Comparison of ENCODE assay signal across 17 mouse cellular contexts in genomic region chr1:151526701-151527100, GRCm38 (mm10). TPM values are rescaled to one million over a fixed set of nuclear protein-coding genes. Genes with fewer than 3 reads are reported as not detected.
DNase-seq lines count a peak whose midpoint lies in the region; ATAC-seq lines count a peak whose summit lies in the region.
"Had no signal": no experiment of that assay in that cellular context is flagged by ENCODE, and none has a peak within 500 bp of the region (broad histone marks: within the 10 kb centered on the region; RNA-seq: fewer than 3 reads in every experiment).

No protein-coding gene starts in this region.

- peak; percentile 45; the same call in 1 of the 2 replicates for ATAC-seq in forebrain, embryonic 13.5 days
- ATAC-seq in midbrain, embryonic 11.5 days (ENCODE audit: low FRiP score), result peak; percentile 74
- no peak for ATAC-seq in embryonic facial prominence, embryonic 12.5 days (ENCODE audit: insufficient number of reproducible peaks, insufficient read depth, low FRiP score, low TSS enrichment)
- ATAC-seq: intestine, embryonic 15.5 days had no signal

- no peaks in the 10 kb centered on the region for H3K27me3 ChIP-seq in forebrain, embryonic 13.5 days
- H3K27me3 ChIP-seq in forebrain, embryonic 10.5 days (ENCODE audit: poor library complexity, severe bottlenecking), result no peaks in the 10 kb centered on the region
- H3K27me3 ChIP-seq in midbrain, embryonic 11.5 days (ENCODE audit: control insufficient read depth, insufficient read depth, low read length), result no peaks in the 10 kb centered on the region
- no peaks in the 10 kb centered on the region for H3K27me3 ChIP-seq in midbrain, embryonic 10.5 days (ENCODE audit: low read depth, poor library complexity, severe bottlenecking)
- H3K27me3 ChIP-seq in embryonic facial prominence, embryonic 12.5 days, result no peaks in the 10 kb centered on the region
- H3K27me3 ChIP-seq: hindbrain, embryonic 13.5 days; intestine, embryonic 15.5 days; kidney, embryonic 15.5 days; neural tube, embryonic 12.5 days had no signal

- no peak overlapping the region for H3K9ac ChIP-seq in forebrain, embryonic 13.5 days
- H3K9ac ChIP-seq in midbrain, embryonic 11.5 days (ENCODE audit: low read length), result no peak overlapping the region
- H3K9ac ChIP-seq in embryonic facial prominence, embryonic 12.5 days, result no peak overlapping the region
- H3K9ac ChIP-seq: hindbrain, embryonic 13.5 days; intestine, embryonic 15.5 days; kidney, embryonic 15.5 days; neural tube, embryonic 12.5 days had no signal

- no peak overlapping the region for H3K4me2 ChIP-seq in forebrain, embryonic 13.5 days
- H3K4me2 ChIP-seq in midbrain, embryonic 11.5 days, result no peak overlapping the region
- no peak overlapping the region for H3K4me2 ChIP-seq in embryonic facial prominence, embryonic 12.5 days (replicated peaks)
- H3K4me2 ChIP-seq: hindbrain, embryonic 13.5 days; intestine, embryonic 15.5 days; kidney, embryonic 15.5 days; neural tube, embryonic 12.5 days had no signal

- H3K27ac ChIP-seq in forebrain, embryonic 13.5 days, result no peak overlapping the region
- H3K27ac ChIP-seq in forebrain, embryonic 10.5 days, result no peak overlapping the region
- no peak overlapping the region for H3K27ac ChIP-seq in midbrain, embryonic 11.5 days (ENCODE audit: low read depth, low read length)
- H3K27ac ChIP-seq in midbrain, embryonic 10.5 days (replicated peaks), result no peak overlapping the region
- H3K27ac ChIP-seq in embryonic facial prominence, embryonic 12.5 days, result peak overlapping the region; percentile 50; the same call in 1 of the 2 replicates
- H3K27ac ChIP-seq: hindbrain, embryonic 13.5 days; intestine, embryonic 15.5 days; kidney, embryonic 15.5 days; neural tube, embryonic 12.5 days had no signal

- no peaks in the 10 kb centered on the region for H3K4me1 ChIP-seq in forebrain, embryonic 13.5 days
- no peaks in the 10 kb centered on the region for H3K4me1 ChIP-seq in forebrain, embryonic 10.5 days
- no peaks in the 10 kb centered on the region for H3K4me1 ChIP-seq in midbrain, embryonic 11.5 days (ENCODE audit: control insufficient read depth, insufficient read depth, low read length)
- H3K4me1 ChIP-seq in midbrain, embryonic 10.5 days, result no peaks in the 10 kb centered on the region
- no peaks in the 10 kb centered on the region for H3K4me1 ChIP-seq in embryonic facial prominence, embryonic 12.5 days
- H3K4me1 ChIP-seq: hindbrain, embryonic 13.5 days; intestine, embryonic 15.5 days; kidney, embryonic 15.5 days; neural tube, embryonic 12.5 days had no signal

- no peak overlapping the region for H3K4me3 ChIP-seq in forebrain, embryonic 13.5 days
- H3K4me3 ChIP-seq in forebrain, embryonic 10.5 days, result no peak overlapping the region
- H3K4me3 ChIP-seq in midbrain, embryonic 11.5 days (ENCODE audit: low read depth, low read length), result no peak overlapping the region
- H3K4me3 ChIP-seq in midbrain, embryonic 10.5 days, result no peak overlapping the region
- no peak overlapping the region for H3K4me3 ChIP-seq in embryonic facial prominence, embryonic 12.5 days
- H3K4me3 ChIP-seq: erythroblast, embryonic 14.5 days; hindbrain, embryonic 13.5 days; intestine, embryonic 15.5 days; kidney, embryonic 15.5 days; neural tube, embryonic 12.5 days had no signal

- 72% methylated on average over 3 of the region's 3 CpGs for WGBS in forebrain, embryonic 13.5 days
- WGBS in forebrain, embryonic 10.5 days, result 82% methylated on average over 3 of the region's 3 CpGs
- 61% methylated on average over 3 of the region's 3 CpGs for WGBS in midbrain, embryonic 11.5 days
- WGBS in midbrain, embryonic 10.5 days, result 71% methylated on average over 3 of the region's 3 CpGs
- 59% methylated on average over 3 of the region's 3 CpGs for WGBS in embryonic facial prominence, embryonic 12.5 days

- no peaks in the 10 kb centered on the region for H3K36me3 ChIP-seq in forebrain, embryonic 13.5 days (ENCODE audit: poor library complexity, severe bottlenecking)
- H3K36me3 ChIP-seq in forebrain, embryonic 10.5 days (replicated peaks), result no peaks in the 10 kb centered on the region
- H3K36me3 ChIP-seq in midbrain, embryonic 11.5 days (ENCODE audit: control insufficient read depth, insufficient read depth, low read length), result no peaks in the 10 kb centered on the region
- H3K36me3 ChIP-seq in midbrain, embryonic 10.5 days, result no peaks in the 10 kb centered on the region
- H3K36me3 ChIP-seq in embryonic facial prominence, embryonic 12.5 days, result no peaks in the 10 kb centered on the region
- H3K36me3 ChIP-seq: hindbrain, embryonic 13.5 days; intestine, embryonic 15.5 days; kidney, embryonic 15.5 days; neural tube, embryonic 12.5 days had no signal

- DNase-seq in forebrain, embryonic 10.5 days (ENCODE audit: extremely low spot score, low spot score), result no peak
- no peak for DNase-seq in midbrain, embryonic 11.5 days (ENCODE audit: low spot score, missing footprints)
- no peak for DNase-seq in midbrain, embryonic 10.5 days (ENCODE audit: low spot score)
- peak; percentile 20 for DNase-seq in layer of hippocampus, adult 9-10 months (ENCODE audit: low spot score)
- no peak for DNase-seq in adrenal gland, adult 8-10 months
- DNase-seq in urinary bladder, postnatal 14 days (ENCODE audit: low spot score), result no peak
- DNase-seq: cerebellum, adult 11-12 months; heart, adult 18-20 months; lung, postnatal 14 days; thymus, postnatal 36 days had no signal

- H3K9me3 ChIP-seq in forebrain, embryonic 13.5 days (replicated peaks), result peaks cover 4% of the 10 kb centered on the region; the same call in 1 of the 2 replicates
- H3K9me3 ChIP-seq in forebrain, embryonic 10.5 days, result 0 out of 2 replicates have a peak, but pooled peaks cover 4% of the 10 kb centered on the region
- no peaks in the 10 kb centered on the region for H3K9me3 ChIP-seq in midbrain, embryonic 11.5 days (ENCODE audit: control insufficient read depth, low read length)
- 0 out of 2 replicates have a peak, but pooled peaks cover 4% of the 10 kb centered on the region for H3K9me3 ChIP-seq in midbrain, embryonic 10.5 days (replicated peaks)
- H3K9me3 ChIP-seq in embryonic facial prominence, embryonic 12.5 days, result no peaks in the 10 kb centered on the region
- H3K9me3 ChIP-seq: hindbrain, embryonic 13.5 days; intestine, embryonic 15.5 days had no signal

RNA-seq across cellular contexts. Expression of gene Rnf2, which starts 25.9 kb away (rescaled TPM):
- 112 and 125 TPM in 2 replicates for polyA plus RNA-seq in forebrain, embryonic 13.5 days (2015; fragmentation: Nextera tagmentation; extraction: Ambion mirVana)
- polyA plus RNA-seq in forebrain, embryonic 10.5 days (2016; fragmentation: Nextera tagmentation; extraction: Ambion mirVana), result 115 and 118 TPM in 2 replicates
- polyA plus RNA-seq in midbrain, embryonic 11.5 days (2014; fragmentation: Nextera tagmentation; extraction: Ambion mirVana), result 149 and 161 TPM in 2 replicates
- 122 and 132 TPM in 2 replicates for polyA plus RNA-seq in midbrain, embryonic 10.5 days (2016; fragmentation: Nextera tagmentation; extraction: Ambion mirVana)
- 113 and 122 TPM in 2 replicates for polyA plus RNA-seq in embryonic facial prominence, embryonic 12.5 days (2016; fragmentation: Nextera tagmentation; extraction: Ambion mirVana)
- 10 to 100 TPM; 52.6 to 72.0 (median 55.3) TPM for total RNA-seq in adrenal gland, adult 8-10 months (2022)

RNA-seq across cellular contexts. Expression of gene Fam129a, which starts 44.3 kb away (rescaled TPM):
- 1.3 and 1.9 TPM in 2 replicates for polyA plus RNA-seq in forebrain, embryonic 13.5 days (2015; fragmentation: Nextera tagmentation; extraction: Ambion mirVana)
- polyA plus RNA-seq in forebrain, embryonic 10.5 days (2016; fragmentation: Nextera tagmentation; extraction: Ambion mirVana), result 0.46 and 0.59 TPM in 2 replicates
- polyA plus RNA-seq in midbrain, embryonic 11.5 days (2014; fragmentation: Nextera tagmentation; extraction: Ambion mirVana), result 0.51 and 0.55 TPM in 2 replicates
- 0.31 and 0.42 TPM in 2 replicates for polyA plus RNA-seq in midbrain, embryonic 10.5 days (2016; fragmentation: Nextera tagmentation; extraction: Ambion mirVana)
- polyA plus RNA-seq in embryonic facial prominence, embryonic 12.5 days (2016; fragmentation: Nextera tagmentation; extraction: Ambion mirVana), result 5.2 and 5.7 TPM in 2 replicates
- total RNA-seq in adrenal gland, adult 8-10 months (2022), result 100 to 1,000 TPM in 2 of 4 experiments, 10 to 100 TPM in 2; 83.7 to 130 (median 96.0) TPM
